In the genomic region with DNA sequence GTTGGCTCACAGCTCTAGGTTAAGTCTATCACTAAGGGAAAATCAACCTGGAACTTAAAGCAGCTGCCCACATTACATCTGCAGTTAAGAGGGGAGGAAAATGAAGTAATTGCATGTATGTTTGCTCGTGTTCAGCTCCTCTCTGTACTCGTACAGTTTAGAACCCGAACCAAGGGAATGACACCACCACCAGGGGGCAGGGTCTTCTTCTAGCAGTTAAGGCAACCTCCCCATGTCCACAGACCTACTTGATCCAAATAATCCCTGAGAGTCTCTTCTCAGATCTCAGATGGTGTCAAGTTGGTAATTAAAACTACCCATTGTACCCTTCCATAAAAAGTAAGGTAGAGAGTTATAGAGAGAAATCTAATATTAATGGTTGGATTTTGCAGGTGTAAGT, we compare ENCODE assay signal across 13 mouse cellular contexts.
DNase-seq lines count a peak whose midpoint lies in the region; ATAC-seq and TF ChIP-seq lines count a peak whose summit lies in the region.
"Had no signal": no experiment of that assay in that cellular context is flagged by ENCODE, and none has a peak within 500 bp of the region (broad histone marks: within the 10 kb centered on the region; RNA-seq: fewer than 3 reads in every experiment).

No protein-coding gene starts in this region.

- H3K27ac ChIP-seq in hindbrain, postnatal 0 days = no peak overlapping the region
- H3K27ac ChIP-seq in hindbrain, embryonic 16.5 days (ENCODE audit: low read depth, low read length) = no peak overlapping the region
- H3K27ac ChIP-seq: embryonic facial prominence, embryonic 12.5 days; forebrain, embryonic 15.5 days; limb, embryonic 15.5 days had no signal

- H3K4me2 ChIP-seq in hindbrain, postnatal 0 days (ENCODE audit: low read depth, low read length) = no peak overlapping the region
- H3K4me2 ChIP-seq in hindbrain, embryonic 16.5 days (ENCODE audit: low read length) = no peak overlapping the region
- H3K4me2 ChIP-seq: embryonic facial prominence, embryonic 12.5 days; forebrain, embryonic 15.5 days; limb, embryonic 15.5 days had no signal

- TF ChIP-seq CTCF in hindbrain, postnatal 0 days (IDR thresholded peaks at IDR 0.05; ENCODE audit: low read depth) = peak; percentile 28; the same call in 1 of the 2 replicates

- H3K4me1 ChIP-seq in hindbrain, postnatal 0 days (ENCODE audit: insufficient read depth, low read length) = no peaks in the 10 kb centered on the region
- H3K4me1 ChIP-seq in hindbrain, embryonic 16.5 days (ENCODE audit: control insufficient read depth, insufficient read depth, low read depth, low read length) = peaks cover 4% of the 10 kb centered on the region; the same call in 1 of the 2 replicates
- H3K4me1 ChIP-seq: embryonic facial prominence, embryonic 12.5 days; limb, embryonic 15.5 days had no signal

- no peak overlapping the region for H3K4me3 ChIP-seq in hindbrain, postnatal 0 days (ENCODE audit: low read length)
- no peak overlapping the region for H3K4me3 ChIP-seq in hindbrain, embryonic 16.5 days (ENCODE audit: low read length)
- H3K4me3 ChIP-seq: embryonic facial prominence, embryonic 12.5 days; forebrain, embryonic 15.5 days; limb, embryonic 15.5 days had no signal

- 94% methylated on average over 3 of the region's 3 CpGs for WGBS in hindbrain, postnatal 0 days
- 97% methylated on average over 3 of the region's 3 CpGs for WGBS in hindbrain, embryonic 16.5 days

- DNase-seq in hindbrain, postnatal 0 days (ENCODE audit: low spot score) = no peak
- peak; percentile 18 for DNase-seq in right cerebral cortex, postnatal 14 days
- no peak for DNase-seq in right cerebral cortex, postnatal 36 days (ENCODE audit: low spot score in 2 of 2)
- peak; percentile 9 for DNase-seq in NIH3T3 (ENCODE audit: low read depth)
- peak; percentile 30 for DNase-seq in embryo, embryonic 11 days
- DNase-seq in adipocyte (ENCODE audit: low spot score) = no peak
- no peak for DNase-seq in c-Kit-positive CD71-positive TER-119-positive erythroid progenitor cells, embryonic 14.5 days (ENCODE audit: low spot score)
- DNase-seq: cerebellum, adult 11 months; gastrocnemius, postnatal 36 days had no signal

- no peaks in the 10 kb centered on the region for H3K36me3 ChIP-seq in hindbrain, postnatal 0 days (ENCODE audit: insufficient read depth, low read length)
- H3K36me3 ChIP-seq in hindbrain, embryonic 16.5 days (ENCODE audit: control insufficient read depth, insufficient read depth, low read length) = no peaks in the 10 kb centered on the region
- H3K36me3 ChIP-seq: embryonic facial prominence, embryonic 12.5 days; forebrain, embryonic 15.5 days; limb, embryonic 15.5 days had no signal

- H3K9ac ChIP-seq in hindbrain, postnatal 0 days (replicated peaks; ENCODE audit: low read length) = no peak overlapping the region
- no peak overlapping the region for H3K9ac ChIP-seq in hindbrain, embryonic 16.5 days (ENCODE audit: low read depth, low read length)
- H3K9ac ChIP-seq: embryonic facial prominence, embryonic 12.5 days; forebrain, embryonic 15.5 days; limb, embryonic 15.5 days had no signal

- no peaks in the 10 kb centered on the region for H3K9me3 ChIP-seq in hindbrain, postnatal 0 days (ENCODE audit: low read length)
- no peaks in the 10 kb centered on the region for H3K9me3 ChIP-seq in hindbrain, embryonic 16.5 days (ENCODE audit: control insufficient read depth, low read length)
- H3K9me3 ChIP-seq: embryonic facial prominence, embryonic 12.5 days; forebrain, embryonic 15.5 days; limb, embryonic 15.5 days had no signal

- ATAC-seq in hindbrain, postnatal 0 days = no peak
- no peak for ATAC-seq in hindbrain, embryonic 16.5 days
- ATAC-seq: forebrain, embryonic 15.5 days had no signal

- no peaks in the 10 kb centered on the region for H3K27me3 ChIP-seq in hindbrain, postnatal 0 days (ENCODE audit: insufficient read depth, low read length)
- no peaks in the 10 kb centered on the region for H3K27me3 ChIP-seq in hindbrain, embryonic 16.5 days (replicated peaks; ENCODE audit: control insufficient read depth, insufficient read depth, low read length)
- H3K27me3 ChIP-seq: embryonic facial prominence, embryonic 12.5 days; forebrain, embryonic 15.5 days; limb, embryonic 15.5 days had no signal

Comparison
In these comparisons a context has a peak if more than half of its experiments do, and no peak if none do; other contexts are left out.
1. DNase-seq: peak in right cerebral cortex, postnatal 14 days (single experiment), NIH3T3 (single experiment) and embryo, embryonic 11 days (single experiment); none in hindbrain, postnatal 0 days (single experiment), right cerebral cortex, postnatal 36 days (0 of 2), adipocyte (single experiment) and c-Kit-positive CD71-positive TER-119-positive erythroid progenitor cells, embryonic 14.5 days (single experiment).